Mouse (Mus musculus) spleen, adult 18-20 months (tissue): ENCODE results near the gene Arhgef39.
"Not testable (repeated sequence)": the region's sequence is repeated elsewhere in the genome, so short reads cannot be mapped to it uniquely, and the experiment has no call there.

ENCODE experiments used
- DNase-seq, 2 experiments: peaks; one replicate each; pipeline ENCODE4 v3.0.0; 2022; ENCODE audit warnings: mixed read lengths in 2 of 2

Gene Arhgef39

DNA sequence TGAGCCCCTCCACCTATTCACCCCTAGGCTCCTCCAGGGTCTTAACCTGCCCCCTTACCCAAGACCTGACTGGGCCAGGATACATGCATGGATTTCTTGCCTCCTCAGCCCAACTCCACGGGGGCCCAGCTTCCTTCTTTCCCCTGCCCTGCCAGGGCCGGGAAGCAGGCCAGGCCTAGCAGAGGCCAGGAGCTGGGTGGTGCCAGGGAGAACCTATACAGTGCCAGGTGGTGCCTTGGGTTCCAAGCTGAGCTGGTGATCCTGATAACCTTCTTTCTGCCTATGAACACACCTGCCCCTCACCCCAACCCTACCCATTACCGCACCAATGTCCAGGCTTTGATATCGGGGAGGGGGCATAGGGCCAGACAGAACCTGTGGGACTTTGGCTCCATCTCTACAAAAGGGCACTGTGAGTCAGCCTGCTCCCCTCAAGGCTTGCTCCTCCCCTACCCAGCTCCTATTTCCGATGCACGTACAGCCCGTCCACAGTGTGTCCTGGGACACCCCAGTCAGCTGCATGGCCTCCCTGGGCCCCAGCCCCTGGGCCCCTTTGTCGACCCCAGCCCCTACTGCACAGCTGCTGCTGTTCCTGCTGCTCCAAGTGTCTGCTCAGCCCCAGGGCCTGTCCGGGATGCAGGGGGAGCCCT, 7.2 kb upstream of the Arhgef39 start, which contains the start of gene Car9:
Gene Car9 (plus strand): TSS at position 431 of the 650 bp plus-strand sequence.
- no peak for DNase-seq

DNA sequence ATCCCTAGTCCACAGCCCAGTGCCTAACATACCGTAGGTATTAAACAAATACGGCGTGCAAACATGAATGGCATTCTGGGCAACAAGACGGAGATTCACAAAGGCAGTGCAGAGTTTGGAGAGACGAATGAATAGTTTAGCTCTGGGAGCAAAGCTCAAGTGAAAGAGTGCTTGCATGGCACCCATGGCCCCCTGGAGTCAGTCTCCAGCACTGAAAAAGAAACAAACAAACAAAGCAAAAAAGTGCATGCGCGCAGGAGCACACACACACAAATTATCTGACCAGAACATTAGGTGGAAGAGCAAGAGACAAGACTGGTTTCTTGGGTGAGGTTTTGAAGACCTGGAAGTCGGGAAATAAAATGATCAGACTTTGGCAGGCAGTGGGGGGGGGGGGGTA, 6.6 kb upstream of the Arhgef39 start:
- DNase-seq = no peak

DNA sequence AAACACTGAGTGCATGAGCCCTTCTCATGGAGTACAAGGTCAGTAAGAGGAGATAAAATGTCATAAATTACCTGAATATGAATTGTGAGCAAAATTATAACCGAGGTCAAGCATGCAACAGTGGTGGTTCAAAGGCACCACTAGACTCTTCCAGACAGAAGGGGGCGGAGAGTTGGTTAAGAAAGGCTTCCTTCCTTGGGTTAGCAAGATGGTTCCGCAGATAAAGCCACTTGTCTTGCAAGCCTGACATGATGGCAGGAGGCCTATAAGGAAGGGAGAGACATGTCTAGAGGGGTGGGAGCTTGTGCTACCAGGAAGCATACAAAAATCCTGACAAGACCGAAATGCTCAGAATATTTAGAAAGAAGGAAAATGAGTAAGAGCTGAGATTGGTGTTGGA, 4.8 kb upstream of the Arhgef39 start:
- no peak for DNase-seq

DNA sequence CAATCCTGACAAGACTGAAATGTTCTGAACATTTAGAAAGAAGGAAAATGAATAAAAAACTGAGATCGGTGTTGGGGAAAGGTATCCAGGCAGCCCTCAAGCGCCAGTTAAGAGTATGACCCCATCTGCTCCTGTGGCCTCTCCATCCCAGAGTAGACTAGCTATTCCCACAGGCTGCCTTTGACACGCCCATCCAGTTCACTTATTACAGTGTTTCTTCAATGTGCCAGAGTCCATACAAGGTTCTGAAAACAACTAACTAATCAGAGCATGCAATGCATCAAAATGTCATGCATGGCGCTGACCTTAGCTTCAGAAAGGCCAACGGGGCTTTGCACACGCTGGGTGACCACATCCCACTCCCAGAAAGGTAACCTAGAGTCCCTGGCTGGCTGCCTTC, 4.0 kb upstream of the Arhgef39 start:
- DNase-seq = no peak

DNA sequence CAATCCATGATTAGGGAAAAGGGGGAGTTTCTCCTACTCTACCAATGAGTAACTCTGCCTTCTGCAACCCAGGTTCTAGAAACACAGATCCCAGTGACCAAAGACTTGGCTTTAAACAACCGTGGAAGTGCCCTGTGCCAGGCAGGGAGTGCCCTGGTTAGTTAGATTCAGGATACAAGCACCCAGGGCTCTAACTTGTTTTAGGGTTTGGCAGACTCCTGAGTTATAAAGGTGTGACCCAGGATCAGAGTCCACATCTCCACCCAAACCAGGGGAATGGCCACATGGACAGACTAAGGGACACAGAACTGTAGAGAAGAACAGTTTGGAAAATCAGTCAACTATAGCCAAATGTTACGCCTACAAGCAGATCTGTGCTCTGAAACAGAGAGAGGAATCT, 3.5 kb upstream of the Arhgef39 start:
- DNase-seq = no peak

DNA sequence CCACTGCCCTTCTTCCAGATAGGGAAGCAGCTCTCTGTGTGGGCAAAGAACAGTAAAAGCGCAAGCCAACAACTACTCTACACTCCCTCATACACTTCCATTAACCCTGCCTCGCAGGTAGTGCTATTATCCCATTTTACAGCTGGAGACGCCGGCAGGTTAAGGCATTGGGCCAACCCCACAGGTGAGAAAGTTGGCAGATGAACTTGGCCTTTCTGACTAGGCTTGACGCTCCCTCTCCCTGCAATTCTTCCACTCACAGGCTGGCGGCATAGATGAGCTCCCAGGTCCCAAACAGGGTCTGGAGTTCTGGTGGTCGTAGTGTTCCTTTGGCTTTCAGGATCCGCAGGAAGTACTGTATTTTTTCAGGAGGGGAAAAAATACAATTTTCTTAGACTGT, 512 bp downstream of the Arhgef39 start:
- no peak for DNase-seq

DNA sequence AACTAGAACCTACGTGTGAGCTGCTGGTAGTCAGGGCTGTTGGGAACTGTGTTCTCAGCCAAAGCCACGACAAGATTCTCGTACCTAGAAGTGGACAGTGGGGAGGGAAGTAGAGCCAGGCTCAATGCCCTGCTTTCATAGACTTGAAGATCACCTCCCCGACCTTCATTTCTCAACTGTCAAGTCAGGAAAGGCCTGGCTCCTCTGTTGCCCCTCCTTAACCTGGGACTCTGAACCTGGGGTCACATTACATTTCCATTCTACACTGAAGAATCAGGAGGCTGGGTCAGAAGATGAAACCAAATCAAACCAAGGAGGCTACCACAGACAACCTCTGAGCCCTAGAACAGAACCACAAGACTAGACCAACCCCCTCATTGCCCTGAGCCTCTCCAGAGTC, 1.5 kb downstream of the Arhgef39 start:
- DNase-seq = no peak

DNA sequence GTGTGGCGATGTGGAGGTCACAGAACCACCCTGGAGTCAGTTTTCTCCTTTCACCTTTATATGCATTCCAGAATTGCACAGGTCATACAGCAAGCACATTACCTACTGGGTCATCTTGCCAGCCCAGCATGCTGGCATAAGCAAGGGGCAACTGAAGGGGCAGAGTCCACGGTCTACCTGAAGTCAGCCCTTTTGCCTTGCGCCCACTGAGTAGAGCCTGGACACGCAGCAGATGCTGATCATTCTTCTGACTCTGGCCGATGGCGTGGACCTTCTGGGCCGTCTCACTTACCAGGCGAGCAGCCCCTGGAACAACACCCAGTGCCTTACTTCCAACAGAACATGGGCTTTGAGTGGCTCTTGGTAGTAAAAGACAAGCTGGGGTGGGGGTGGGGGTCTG, 2.1 kb downstream of the Arhgef39 start:
- no peak for DNase-seq

DNA sequence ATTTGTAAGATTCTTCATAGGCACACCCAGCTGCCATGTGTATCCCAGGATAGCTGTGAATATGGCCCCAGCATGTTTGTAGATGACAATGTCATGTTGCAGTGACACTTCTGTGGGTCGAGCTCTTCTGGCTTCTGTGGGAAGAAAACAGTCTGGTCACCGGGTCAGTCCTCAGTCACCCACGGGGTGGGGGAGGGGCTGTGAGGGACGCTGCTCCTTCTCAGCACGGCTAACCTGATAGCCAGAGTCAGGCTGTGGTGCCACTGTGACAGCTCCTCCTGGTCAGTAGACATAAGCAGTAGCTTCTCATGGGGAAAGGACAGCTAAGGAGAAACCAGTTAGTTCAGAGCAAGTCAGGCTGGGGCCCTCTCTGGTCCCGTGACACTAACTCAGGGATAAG, 2.9 kb downstream of the Arhgef39 start:
- DNase-seq = no peak

DNA sequence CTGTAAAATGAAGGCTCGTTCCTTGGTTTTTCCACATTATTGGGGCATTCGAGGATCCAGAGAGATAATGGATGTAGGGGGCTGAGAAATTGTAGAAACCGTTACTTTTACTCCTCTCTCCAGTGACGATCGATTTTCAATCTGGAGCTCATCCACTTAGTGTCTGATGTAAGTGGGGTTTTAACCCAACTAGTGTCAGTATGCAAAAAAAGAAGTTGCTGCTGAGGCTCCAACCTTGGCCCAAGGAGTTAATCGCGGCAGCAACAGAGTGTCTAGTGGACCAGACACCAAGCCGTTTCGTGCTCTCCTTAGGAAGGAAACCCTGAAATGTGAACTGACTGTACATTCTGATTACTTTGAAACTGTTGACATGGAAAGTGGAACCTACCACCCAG, 5.7 kb downstream of the Arhgef39 start:
- no peak for DNase-seq

DNA sequence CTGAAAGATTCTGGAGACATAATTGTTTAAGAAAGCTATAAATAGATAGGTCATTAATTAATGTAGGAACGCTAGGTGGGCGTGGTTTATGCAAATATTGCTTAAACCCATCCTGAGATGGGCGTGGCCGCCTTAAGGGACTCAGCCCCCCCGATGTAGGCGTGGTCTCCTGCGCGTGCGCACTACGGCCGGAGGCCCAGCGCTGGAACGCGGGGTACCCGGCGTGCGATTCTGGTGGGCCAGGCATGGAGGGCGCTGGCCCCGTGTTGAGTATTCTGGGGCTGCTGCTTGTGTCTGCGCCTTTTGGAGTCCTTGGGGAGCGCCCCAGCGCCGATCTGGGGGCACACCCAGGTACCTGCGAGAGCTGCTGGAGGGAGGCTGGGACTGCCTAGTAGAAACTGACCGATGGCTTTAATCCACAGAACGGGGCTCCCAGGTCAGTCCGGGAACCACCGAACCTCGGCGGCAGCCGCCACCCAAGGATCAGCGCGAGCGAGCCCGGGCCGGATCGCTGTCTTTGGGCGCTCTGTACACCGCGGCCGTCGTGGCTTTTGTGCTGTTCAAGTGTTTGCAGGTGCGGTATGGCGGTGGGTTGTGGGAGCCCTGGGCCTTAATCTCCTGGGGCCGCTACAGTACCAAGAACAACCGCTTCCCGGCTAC, 6.2 kb downstream of the Arhgef39 start:
- peak; percentile 94 to 97 for DNase-seq

DNA sequence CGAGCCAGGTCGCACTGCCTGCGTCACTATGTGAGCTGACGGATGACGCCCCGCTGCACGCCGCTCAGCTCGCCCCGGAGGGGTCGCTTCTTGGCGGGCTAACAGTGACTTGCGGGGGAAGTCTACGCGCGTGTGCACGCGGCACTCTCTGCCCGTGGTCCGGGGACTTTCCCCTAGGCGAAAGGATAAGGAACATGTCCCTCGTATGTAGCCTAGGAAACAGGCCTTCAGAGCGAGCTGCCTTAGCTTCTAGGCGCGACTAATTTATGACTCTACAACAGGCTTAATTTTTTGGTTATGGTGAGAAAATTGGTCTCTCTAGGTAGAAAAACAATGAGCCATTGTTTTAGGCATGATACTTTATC, 6.7 kb downstream of the Arhgef39 start, which contains the start of gene Ccdc107:
Gene Ccdc107 (plus strand): TSS at position 80 of the 365 bp plus-strand sequence.
- peak; percentile 81 to 91 for DNase-seq

DNA sequence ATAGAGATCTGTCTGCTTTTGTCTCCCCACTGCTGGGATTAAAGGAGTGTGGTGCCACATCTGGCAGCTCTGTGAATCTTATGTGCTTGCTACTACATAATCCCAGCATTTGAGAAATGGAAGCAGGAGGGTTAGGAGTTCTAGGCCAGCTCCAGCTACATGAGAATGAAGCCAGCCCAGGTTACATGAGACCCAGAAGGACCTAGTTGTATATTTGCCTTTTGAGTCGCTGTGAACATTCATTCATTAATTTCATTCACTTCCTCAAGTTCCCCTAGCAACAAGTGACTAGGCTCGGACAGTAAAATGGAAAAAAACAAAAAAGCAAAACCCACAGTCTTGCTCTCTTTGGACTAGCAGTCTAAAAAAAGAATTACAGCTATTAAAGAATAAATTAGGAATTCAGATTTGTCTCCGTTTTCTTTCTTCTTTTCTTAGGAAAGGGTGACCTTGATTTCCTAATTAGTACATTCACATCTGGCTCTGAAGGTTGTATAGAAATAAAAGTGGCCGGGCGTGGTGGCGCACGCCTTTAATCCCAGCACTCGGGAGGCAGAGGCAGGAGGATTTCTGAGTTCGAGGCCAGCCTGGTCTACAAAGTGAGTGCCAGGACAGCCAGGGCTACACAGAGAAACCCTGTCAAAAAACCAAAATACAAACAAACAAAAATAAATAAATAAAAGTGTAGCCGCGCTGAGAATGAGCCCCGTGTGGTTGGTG, 7.2 kb downstream of the Arhgef39 start:
- DNase-seq = no peak

DNA sequence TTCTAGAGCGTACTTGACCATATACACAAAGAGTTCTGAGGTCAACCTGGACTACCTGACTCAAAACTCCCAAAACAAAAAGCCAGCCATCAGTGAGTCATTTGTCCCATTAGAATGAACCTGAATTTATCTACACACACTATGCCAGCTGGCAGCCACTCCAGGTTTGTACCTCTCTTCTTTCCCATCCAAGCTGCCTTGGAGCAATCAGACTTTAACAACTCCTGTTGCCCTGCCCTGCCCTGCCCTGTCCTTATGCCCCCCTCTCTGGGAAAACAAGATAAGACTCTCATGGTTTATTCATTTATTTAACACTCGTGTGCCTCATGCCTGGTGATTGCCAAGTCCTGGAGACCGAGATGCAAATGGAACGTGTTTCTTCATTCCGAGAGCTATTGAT, 8.7 kb downstream of the Arhgef39 start:
- DNase-seq = no peak

DNA sequence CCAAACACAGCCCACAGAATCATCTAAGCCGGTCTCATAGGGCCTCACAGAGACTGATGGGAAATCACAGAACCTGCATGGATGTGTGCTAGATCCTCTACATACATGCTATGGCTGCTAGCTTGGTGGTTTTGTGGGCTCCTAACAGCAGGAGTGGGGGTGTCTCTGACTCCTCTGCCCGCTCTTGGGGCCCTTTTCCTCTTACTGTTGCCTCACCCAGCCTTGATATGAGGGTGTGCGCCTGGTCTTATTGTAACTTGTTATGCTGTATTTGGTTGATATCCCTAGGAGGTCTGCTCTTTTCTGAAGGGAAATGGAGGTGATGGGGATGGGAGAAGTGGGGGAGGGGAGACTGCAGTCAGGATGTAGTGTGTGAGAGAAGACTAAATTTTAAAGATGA, 9.9 kb downstream of the Arhgef39 start:
- DNase-seq = no peak

DNA sequence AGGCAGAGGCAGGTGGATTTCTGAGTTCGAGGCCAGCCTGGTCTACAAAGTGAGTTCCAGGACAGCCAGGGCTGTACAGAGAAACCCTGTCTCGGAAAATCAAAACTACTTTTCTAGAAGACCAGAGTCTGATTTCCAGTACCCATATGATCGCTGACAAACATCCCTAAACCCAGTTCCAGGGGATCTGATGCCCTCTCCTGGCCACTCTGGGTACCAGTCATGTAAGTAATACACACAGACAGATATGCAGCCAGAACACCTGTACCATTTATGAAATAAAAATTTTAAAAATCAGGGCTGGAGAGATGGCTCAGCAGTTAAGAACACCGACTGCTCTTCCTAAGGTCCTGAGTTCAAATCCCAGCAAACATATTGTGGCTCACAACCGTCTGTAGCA, 13.8 kb downstream of the Arhgef39 start:
- DNase-seq = not testable (repeated sequence)

DNA sequence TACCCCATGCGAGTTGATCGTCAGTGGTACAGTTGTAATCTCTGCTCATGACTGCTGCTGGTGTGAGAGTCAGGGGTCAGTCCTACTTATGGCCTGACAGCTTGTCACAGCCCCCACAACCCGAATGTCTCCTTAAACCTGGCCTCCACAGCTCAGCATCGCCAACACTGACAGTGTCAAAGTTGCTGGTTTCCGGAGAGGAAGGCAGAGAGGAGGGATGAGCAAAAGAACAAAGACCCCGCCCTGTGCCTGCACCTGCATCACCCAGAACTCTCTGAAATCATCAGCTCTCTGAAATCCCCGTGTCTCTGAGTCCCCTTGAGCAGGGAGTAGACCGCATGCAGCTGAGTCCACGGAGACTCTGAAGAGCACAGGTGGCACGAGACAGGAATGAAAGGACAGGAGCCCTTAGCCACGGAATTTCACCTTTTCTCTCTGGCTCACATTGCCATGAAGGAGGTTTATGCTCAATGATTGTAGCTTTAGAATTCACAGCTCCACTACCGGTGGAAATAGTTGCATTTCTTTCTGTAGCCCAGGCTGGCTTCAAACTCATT, 15.9 kb downstream of the Arhgef39 start, which contains the start of gene Sit1:
Gene Sit1 (minus strand): TSS at position 200 of the 557 bp plus-strand sequence.
- peak; percentile 24 to 45 for DNase-seq

DNA sequence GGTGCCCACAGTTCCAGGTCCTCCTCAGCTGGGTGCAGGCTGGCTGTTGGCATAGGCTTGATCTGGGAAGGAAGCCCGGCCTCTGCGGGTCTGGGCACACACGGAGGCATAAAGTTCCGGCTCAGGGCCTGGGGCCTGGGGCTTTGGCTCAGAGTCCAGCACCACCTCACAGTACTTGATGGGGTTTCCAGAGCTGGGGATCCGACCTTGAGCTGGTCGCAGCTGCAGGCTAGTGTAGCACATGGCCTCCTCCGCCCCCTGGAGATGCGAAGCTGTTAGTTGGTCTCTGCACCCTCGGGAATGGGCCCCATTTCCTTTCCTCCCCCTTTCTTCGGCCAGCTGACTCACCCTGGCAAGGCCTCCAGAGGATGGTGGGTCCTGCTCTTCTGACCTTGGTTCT, 16.9 kb downstream of the Arhgef39 start:
- DNase-seq = no peak

DNA sequence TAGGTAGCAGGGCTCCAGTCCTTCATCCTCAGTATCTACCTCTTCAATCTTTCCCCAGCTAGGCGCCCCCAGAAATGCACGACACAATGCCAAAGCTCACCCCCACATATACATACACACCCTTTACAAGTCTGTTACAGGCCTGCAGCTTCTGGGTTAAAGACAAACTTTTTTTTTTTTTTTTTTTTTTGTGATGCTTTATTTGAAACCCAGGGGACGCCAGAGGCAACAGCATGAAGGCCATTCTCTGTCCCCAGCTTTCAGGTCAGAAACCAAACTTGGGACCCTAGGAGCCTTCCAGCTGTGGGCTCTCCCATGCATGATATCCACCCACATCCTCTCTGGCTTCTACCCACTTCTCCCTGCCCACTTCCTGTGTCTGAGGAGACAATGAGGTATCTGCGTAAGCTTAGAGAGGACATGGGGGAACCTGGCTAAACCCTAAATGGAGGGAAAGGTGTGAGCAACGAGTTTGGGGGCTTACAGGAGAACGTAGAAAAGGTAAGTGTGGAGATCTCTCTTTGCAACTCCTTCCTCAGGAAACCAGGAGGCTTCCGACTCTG, 17.5 kb downstream of the Arhgef39 start:
- DNase-seq = no peak

DNA sequence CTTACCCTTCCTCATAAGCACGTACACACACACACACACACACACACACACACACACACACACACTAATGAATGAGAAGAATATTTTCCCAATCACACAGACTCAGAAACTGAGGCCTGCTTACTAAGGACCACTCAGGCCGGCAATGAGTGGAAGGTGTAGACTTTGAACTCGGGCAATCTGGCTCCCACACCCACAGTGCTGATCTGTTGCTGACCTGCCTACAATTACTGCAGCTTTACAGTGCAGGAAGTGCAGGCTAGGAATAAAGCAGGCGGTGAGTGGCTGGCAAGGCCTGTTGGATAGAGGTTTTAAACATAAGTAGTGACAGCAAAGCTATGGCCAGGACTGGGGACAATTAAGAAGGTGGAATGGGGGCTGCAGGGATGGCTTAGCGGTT, 18.5 kb downstream of the Arhgef39 start:
- no peak for DNase-seq

DNA sequence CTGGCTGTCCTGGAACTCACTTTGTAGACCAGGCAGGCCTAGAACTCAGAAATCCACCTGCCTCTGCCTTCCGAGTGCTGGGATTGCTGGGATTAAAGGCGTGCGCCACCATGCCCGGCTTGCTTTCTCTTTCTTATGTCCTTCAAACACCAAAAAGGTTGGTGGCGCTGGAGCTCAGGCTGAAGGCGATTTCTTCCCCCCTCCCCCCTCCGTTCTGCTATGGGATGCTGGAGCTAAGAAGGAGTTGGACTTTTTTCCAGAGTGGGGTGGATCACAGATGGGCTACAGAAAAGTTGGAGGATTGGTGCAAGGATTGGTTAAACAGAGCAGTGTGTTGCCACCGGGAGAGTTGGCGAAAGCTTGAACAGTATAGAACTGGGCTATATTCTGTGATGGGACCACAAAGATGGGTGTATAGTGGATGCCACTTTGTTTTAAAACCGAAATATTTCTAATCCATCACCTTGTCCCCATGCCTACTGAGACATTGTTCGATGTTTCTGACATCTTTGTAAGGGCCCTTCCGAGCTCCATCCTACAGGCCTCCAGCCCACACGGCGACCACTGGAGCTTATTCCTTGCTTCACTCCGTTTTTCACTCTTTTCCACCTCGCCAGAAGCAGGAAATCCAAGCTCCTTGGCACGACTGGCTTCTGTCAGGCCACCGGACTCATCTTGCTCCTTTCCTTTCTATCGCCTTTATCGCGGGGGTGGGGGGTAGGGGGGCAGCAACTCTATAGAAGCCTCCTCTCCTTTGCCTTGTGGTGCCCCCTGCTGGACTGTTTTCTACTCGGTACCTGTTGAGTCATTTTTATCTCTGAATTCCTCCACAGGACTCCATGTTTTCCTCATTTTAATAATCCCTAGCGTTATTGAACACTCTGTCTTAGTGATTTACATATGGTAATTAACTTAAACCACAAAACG, 20.3 kb downstream of the Arhgef39 start:
- DNase-seq = peak; percentile 60 to 88

DNA sequence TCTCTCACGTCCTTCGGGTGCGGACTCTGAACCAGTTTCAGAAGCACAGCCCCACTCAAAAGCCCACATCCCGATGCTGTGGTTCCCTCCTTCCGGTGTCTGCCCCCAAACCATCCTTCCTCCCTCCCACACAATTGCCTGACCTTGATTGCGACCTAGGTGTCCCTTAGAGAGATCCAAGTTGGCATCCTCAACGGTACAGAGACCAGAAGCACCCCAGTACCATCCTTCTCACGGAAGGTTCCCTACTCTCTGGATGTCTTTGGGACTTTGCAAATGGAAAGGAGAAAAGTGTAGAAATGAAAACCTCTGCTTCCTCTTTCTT, 21.0 kb downstream of the Arhgef39 start:
- no peak for DNase-seq
